Mouse (Mus musculus): ENCODE data around the gene Wnt10b. TPM values are rescaled to one million over a fixed set of nuclear protein-coding genes. Genes with fewer than 3 reads are reported as not detected.

Gene Wnt10b
- total RNA-seq, 2 experiments from 2014 or later: not detected

DNA sequence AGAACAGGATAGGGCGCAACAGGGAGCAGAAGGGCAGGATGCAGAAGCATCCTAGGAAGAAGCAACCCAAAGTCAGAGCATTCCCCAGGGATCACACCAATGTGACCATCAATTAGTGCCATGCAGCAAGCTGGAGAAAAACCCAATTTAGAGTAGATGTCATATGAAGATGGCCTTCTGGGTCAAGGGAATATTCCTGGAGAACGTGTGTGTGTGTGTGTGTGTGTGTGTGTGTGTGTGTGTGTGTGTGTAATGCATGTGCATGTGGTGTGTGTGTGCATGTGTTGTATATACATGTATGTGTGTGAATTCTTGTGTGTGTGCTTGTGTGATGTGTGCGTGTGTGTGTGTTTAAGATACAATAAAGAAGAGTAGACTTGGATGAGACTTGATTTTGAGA lies 21.0 kb upstream of the Wnt10b start:
- no peak for ATAC-seq (replicated peaks; ENCODE audit: low FRiP score, poor library complexity, severe bottlenecking)

DNA sequence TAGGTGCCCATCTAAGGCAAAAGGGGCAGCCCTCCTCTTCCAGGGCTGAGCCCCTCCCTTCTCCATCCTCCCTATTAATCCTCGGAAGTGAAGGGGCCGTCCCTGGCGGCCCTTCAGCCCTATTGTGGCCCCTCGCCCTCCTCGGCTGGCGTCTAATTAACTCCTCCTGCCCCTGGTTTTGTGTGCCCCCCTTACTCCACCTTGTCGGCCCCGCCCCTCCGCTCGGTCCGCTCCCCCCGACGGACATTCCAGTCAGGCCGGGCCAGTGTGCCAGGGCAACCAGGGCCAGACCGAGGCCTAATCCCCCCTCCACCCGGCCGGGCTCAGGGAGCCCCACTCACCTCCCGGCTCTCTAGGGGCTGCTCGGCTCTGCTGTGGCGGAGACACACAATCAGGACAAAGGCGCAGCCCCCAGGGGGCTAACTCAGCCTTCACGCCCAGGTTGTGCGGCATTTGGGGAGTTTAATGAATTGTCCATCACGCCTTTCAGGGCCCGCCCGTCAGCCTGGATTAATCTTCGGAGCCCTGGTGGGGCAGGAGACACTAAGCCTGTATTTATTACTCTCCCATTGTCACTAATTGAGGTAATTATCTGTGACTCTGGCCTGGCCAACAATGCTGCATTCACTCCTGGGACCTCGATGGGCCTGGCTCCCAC lies 20.0 kb upstream of the Wnt10b start:
- ATAC-seq (replicated peaks; ENCODE audit: low FRiP score, poor library complexity, severe bottlenecking): no peak

DNA sequence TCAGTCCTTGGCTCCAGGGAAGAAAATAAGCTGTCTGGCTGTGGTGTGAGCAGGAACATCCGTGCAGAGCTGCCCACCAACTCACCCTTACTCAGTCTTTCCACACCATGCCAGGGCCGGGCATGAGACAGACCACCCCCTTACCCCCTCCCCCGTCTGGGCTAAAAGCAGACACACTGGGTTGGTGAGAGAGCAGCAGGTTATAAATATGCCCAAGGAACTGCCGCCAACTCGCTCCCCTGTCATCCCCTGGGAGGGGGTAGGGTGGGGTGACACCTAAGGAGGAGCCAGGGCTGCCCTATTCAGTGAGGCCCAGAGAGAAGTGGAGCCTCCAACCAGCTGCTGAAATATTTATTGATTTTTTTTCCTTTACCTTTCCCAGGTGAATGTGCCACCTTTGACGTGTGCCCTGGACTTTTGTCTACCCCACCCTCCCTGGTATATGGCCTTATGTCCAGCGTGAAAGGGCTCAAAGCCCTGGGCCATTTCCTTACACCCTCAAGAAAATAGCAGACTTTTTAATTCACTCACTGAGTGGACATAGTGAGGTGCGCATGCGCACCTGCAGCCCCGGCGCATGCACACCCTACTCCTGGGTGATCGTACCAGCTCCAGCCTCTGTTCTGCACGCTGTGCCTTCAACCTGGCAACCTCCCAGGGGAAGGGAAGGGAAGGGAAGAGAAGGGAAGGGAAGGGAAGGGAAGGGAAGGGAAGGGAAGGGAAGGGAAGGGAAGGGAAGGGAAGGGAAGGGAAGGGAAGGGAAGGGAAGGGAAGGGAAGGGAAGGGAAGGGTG lies 19.0 kb upstream of the Wnt10b start:
- ATAC-seq (replicated peaks; ENCODE audit: low FRiP score, poor library complexity, severe bottlenecking): no peak

DNA sequence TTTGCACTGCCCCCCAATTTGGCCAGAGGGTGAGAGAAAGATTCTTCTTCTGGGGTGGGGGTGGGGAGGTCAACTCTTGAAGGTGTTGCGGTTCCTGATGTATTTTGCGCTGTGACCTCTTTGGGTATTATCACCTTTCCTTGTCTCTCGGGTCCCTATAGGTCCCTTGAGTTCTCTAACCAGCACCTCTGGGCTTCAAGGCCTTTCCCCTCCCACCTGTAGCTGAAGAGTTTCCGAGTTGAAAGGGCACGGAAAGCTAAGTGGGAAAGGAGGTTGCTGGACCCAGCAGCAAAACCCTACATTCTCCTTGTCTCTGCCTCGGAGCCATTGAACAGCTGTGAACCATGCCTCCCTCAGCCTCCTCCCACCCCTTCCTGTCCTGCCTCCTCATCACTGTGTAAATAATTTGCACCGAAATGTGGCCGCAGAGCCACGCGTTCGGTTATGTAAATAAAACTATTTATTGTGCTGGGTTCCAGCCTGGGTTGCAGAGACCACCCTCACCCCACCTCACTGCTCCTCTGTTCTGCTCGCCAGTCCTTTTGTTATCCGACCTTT lies 15.3 kb upstream of the Wnt10b start:
- no peak for ATAC-seq (replicated peaks; ENCODE audit: low FRiP score, poor library complexity, severe bottlenecking)

DNA sequence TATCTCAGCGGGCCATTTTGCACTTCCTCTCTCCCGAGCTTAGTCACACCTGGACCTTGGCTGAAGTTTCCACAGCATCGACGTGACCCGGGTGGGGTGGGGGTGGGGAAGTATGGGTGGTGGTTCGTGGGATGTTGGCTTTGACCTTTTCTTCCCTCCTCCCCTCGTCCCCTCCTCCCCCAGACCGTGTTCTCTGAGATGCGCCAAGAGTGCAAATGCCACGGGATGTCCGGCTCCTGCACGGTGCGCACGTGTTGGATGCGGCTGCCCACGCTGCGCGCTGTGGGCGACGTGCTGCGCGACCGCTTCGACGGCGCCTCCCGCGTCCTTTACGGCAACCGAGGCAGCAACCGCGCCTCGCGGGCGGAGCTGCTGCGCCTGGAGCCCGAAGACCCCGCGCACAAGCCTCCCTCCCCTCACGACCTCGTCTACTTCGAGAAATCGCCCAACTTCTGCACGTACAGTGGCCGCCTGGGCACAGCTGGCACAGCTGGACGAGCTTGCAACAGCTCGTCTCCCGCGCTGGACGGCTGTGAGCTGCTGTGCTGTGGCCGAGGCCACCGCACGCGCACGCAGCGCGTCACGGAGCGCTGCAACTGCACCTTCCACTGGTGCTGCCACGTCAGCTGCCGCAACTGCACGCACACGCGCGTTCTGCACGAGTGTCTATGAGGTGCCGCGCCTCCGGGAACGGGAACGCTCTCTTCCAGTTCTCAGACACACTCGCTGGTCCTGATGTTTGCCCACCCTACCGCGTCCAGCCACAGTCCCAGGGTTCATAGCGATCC lies 14.5 kb upstream of the Wnt10b start:
- no peak for ATAC-seq (replicated peaks; ENCODE audit: low FRiP score, poor library complexity, severe bottlenecking)

DNA sequence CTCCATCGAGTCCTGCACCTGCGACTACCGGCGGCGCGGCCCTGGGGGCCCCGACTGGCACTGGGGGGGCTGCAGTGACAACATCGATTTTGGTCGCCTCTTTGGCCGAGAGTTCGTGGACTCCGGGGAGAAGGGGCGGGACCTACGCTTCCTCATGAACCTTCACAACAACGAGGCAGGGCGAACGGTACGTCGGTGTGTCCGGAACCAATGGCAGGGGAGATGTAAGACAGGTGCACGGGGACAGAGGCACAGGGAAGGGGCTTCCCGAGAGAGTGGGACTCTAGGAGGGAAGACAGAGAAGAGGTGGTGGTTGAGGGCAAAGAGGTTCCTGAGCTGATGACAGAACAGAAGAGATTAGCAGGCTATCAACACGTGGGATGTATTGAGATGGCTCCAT lies 13.8 kb upstream of the Wnt10b start:
- ATAC-seq (replicated peaks; ENCODE audit: low FRiP score, poor library complexity, severe bottlenecking): no peak

DNA sequence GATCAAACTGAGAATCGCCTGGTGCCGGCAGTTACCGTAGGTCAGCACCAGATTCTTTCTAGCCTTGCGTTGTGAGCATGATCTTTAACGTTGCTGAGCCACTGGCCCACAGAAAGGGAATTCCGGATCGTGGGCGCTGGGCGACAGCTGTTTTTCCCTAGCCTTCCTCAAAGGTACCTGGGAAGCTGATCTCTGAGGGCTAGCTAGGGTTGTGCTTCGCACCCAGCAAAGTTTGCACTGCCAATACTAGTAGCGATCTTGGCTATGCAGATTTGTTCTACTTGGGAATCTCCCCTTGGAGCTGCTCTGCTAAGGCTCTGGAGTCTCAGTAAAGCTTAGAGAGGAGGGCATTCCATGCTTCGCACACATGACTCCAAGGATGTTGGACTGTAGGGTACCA lies 13.3 kb upstream of the Wnt10b start:
- ATAC-seq (replicated peaks; ENCODE audit: low FRiP score, poor library complexity, severe bottlenecking): no peak

DNA sequence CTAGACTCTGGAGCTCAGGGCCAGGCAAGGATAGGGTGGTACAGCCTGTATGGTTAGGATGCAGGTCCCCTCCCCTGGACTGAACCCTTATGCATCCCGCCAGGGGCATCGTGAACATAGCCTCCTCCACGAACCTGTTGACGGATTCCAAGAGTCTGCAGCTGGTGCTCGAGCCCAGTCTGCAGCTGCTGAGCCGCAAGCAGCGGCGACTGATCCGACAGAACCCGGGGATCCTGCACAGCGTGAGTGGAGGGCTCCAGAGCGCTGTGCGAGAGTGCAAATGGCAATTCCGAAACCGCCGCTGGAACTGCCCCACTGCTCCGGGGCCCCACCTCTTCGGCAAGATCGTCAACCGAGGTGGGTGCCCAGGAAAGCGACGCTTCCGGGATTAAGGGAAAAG lies 12.8 kb upstream of the Wnt10b start:
- ATAC-seq (replicated peaks; ENCODE audit: low FRiP score, poor library complexity, severe bottlenecking): no peak

DNA sequence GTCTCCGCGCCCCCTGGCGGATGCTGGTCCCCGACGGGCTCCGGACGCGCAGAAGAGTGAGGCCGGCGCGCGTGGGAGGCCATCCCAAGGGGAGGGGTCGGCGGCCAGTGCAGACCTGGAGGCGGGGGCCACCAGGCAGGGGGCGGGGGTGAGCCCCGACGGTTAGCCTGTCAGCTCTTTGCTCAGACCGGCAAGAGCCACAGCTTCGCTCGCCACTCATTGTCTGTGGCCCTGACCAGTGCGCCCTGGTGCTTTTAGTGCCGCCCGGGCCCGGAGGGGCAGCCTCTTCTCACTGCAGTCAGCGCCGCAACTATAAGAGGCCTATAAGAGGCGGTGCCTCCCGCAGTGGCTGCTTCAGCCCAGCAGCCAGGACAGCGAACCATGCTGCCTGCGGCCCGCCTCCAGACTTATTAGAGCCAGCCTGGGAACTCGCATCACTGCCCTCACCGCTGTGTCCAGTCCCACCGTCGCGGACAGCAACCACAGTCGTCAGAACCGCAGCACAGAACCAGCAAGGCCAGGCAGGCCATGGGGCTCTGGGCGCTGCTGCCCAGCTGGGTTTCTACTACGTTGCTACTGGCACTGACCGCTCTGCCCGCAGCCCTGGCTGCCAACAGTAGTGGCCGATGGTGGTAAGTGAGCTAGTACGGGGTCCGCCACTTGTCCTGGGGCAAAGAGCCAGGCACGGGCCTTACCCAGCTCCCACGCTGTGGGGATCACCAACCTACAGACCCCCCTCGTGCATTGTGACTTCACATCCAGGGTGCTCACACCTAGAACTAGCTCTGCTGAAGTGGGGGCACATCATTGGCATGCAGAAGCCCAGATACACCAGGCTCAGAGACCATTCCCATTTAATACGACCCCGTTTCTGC lies 11.9 kb upstream of the Wnt10b start, which contains the start of gene Wnt1:
Gene Wnt1, plus strand, starts transcription at position 197 of the 875 bp plus-strand sequence.
- ATAC-seq (replicated peaks; ENCODE audit: low FRiP score, poor library complexity, severe bottlenecking): no peak

DNA sequence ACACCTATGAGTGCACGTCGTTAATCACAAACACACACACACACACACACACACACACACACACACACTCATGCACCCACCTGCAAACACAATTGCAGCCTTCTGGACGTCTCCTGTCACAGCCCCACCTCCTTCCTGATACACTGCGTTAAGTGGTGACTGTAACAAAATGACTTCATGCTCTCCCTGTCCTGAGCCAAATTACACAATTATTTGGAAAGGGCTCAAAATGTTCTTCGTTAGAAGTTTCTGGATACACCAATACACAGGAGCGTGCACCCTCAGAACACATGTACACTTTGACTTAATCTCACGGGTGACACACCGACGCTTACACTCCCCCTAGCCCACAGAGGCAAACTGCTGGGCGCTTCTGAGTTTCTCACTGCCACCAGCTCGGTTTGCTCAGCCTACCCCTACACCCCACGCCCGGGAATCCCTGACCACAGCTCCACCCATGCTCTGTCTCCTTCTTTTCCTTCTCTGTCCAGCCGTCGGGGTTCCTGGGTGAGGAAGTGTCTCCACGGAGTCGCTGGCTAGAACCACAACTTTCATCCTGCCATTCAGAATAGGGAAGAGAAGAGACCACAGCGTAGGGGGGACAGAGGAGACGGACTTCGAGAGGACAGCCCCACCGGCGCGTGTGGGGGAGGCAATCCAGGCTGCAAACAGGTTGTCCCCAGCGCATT lies 11.2 kb upstream of the Wnt10b start:
- no peak for ATAC-seq (replicated peaks; ENCODE audit: low FRiP score, poor library complexity, severe bottlenecking)

DNA sequence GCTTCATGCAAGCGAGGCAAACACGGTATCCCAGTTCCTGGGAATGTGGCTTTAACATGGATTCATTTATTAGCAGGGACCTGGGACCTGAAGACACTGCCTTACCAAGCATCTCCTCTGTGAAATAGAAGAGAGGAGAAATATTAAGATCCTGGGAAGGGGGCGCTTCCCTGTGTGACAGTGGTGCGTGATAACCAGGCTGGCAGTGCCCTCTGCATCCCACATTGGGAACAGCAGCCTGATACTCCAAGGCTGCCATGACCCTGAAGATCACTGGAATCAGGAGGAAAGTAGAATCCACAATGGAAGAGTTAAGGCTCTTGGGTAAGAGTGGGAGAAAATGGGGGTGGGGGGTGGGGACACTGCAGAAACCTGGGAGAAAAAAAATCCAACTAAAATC lies 10.0 kb upstream of the Wnt10b start:
- no peak for ATAC-seq (replicated peaks; ENCODE audit: low FRiP score, poor library complexity, severe bottlenecking)

DNA sequence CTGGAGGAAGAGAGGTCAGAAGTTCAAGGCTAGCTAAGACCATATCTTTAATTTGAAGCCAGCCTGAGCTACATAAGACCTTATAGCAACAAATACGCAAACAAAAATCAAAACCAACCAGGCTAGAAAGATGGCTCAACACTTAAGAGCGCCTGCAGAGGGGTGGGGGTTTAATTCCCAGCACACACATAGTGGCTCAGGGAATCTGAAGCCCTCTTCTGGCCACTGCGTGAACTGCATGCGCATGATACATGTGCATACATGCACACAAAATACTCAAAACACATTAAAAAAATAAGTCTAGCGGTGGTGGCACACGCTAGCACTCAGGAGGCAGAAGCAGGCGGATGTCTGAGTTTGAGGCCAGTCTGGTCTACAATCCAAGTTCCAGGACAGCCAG lies 7.8 kb upstream of the Wnt10b start:
- peak; percentile 68 for ATAC-seq (replicated peaks; ENCODE audit: low FRiP score, poor library complexity, severe bottlenecking)

DNA sequence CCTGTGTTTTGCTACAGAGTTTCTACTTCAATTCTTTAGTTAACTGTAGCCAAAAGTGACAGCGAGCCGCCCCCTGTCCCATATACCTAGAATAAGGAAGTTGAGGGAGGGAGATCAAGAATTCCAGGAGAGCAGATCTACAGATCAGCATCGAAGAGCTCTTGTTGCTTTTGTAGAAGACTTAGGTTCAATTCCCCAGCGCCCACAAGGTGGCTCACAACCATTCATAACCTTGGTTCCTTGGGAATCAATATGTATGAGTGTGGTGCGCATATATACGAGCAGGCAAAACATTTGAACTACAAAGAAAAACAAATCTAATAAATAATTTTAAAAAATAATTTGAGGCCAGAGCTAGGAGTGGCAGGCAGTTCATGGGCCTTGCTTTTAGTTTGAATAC lies 3.2 kb upstream of the Wnt10b start:
- no peak for ATAC-seq (replicated peaks; ENCODE audit: low FRiP score, poor library complexity, severe bottlenecking)

DNA sequence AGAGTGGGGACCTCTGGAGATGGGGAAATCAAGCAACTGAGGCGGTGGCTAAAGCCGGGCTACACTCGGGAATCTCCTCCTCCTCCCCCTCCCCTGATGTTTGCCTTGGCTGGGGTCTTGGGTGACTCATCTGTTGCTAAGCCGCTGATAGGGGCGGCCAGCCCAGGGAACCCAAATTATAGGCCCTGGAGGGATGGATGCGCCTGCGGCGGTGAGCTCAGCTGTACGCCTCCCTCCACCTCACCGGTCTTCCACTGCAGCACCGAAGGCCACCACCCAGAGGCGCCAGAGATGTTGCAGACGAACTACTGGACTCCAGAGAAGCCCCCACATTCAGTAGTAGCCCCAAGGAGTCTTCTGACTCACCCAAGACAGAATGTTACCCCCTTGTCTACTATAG lies 2.6 kb upstream of the Wnt10b start:
- ATAC-seq (replicated peaks; ENCODE audit: low FRiP score, poor library complexity, severe bottlenecking): no peak

DNA sequence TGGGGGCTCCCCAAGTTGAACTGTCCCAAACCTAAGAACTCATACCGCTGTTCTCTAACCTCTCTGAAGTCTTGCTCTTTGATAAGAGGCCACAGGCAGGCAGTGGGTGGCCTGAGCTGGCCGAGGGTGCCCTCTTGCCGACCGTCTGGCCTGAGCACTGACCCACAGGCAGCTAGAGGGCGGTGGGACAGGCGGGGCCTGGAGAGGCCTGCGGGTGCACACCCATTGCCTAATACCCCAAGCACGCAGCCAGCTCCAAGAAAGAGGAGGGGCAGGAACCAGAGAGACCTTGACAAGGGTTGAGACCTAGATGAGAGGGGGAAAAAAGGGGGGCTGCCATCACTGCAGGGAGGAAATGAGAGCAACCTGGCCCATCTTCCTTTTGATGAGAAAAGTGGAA lies 2.1 kb upstream of the Wnt10b start:
- ATAC-seq (replicated peaks; ENCODE audit: low FRiP score, poor library complexity, severe bottlenecking): no peak

DNA sequence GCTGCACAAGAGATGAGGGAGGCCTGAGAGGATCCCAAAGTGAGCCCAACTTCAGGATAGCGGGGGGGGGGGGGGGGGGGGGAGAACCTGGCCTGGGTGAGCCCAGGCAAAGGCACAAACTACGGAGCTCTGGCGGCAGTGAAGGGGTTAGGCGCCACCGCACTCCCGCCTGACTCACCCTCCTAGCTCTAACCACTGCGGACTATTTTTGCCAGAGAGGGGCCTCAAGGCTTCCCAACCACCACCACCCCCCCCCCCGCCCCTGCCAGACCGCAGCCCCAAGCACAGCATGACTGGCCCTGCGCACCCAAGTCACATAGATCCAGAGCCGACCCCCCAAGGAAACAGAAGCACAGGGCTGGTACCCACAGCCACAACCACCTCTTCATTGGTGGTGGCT lies 856 bp upstream of the Wnt10b start:
- ATAC-seq (replicated peaks; ENCODE audit: low FRiP score, poor library complexity, severe bottlenecking): no peak

DNA sequence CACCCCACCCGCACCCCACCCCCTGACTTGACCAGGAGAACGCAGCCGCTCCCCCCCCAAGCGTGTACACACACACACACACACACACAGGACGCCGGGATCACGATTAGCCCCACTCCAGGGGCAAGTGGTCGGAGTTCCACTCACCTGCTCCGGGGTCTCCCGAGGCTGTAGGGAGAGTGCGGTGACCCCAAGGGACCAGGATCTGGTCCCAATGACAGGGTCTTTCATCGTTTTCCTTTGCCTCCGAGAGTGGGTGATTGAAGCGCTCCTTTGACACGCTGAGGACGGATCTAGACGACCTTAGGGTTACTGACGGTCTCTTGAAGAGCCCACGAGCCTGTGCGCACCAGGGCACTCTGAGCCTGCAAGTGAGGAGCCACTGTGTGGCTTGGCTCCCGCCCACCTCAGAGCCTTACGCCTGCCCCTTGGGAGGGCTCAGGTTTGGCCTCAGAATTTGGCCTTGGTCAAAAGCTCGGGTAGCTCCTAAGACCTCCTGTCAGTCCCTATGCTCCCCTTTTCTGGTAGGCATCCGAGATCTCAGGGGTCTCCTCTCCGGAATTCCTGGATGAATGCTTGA lies 331 bp upstream of the Wnt10b start:
- no peak for ATAC-seq (replicated peaks; ENCODE audit: low FRiP score, poor library complexity, severe bottlenecking)

DNA sequence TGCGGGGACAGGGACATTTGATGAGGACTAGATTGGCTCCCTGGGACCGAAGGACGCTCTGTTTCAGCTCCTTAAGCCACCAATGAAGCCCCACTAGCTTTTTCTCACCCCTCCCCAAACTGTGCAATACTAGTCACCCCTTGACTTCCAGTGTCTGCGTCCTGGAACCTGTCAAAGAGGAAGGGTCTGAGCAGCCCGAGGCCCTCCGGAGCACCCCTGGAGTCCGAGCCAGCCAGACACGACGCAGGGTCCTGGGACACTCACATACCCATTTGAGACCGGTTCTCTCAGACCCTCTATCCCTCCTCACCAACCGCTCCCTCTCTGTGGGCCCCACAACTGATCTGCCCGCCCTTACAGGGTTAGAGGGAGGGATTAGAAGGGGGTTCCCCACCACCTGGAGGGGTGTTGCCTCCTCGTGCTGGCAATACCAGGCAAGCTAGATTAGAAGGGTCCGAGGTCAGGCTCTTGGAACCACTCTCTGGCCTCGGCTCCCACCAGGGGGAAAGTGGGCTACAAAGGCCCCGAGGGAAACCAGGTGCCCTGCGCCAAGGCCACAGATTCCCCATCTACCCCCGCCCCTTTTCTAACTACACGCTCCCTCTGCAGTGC lies 839 bp downstream of the Wnt10b start:
- no peak for ATAC-seq (replicated peaks; ENCODE audit: low FRiP score, poor library complexity, severe bottlenecking)

Data from erythroblast, adult 5-6 weeks (primary cell).